Mouse (Mus musculus): ENCODE results near the gene Oxsm. TPM values are rescaled to one million over a fixed set of nuclear protein-coding genes. Genes with fewer than 3 reads are reported as not detected.
A peak's percentile ranks its signal among the peaks of the same experiment; 100 is the strongest.

The Oxsm gene
- polyA plus RNA-seq (2014; fragmentation: Nextera tagmentation; extraction: Ambion mirVana), result 2.3 TPM in 2 replicates

GRCm38 (mm10) chr14:16249171-16249874 lies at the start of gene Oxsm, which contains the start of gene Ngly1:
Oxsm (minus strand) TSS chr14:16249808.
Ngly1 (plus strand) TSS chr14:16249280.
- Histone ChIP-seq H3K4me1 (ENCODE audit: control insufficient read depth in 2 of 2, insufficient read depth in 2 of 2, low read length in 2 of 2) (peaks cover 0 to 13% of the 10 kb centered on the region in 2 experiments; a peak in 3 of 4 replicates), H3K9ac (ENCODE audit: low read length) (peak within 1 kb of the TSS; percentile 95), H3K27me3 (ENCODE audit: control insufficient read depth, insufficient read depth, low read length) (no peaks in the 10 kb centered on the region), H3K4me3 (ENCODE audit: control insufficient read depth in 1 of 2, insufficient read depth in 1 of 2, low read depth in 1 of 2, low read length in 2 of 2) (peak within 1 kb of the TSS; percentile 74 to 98), H3K9me3 (ENCODE audit: control insufficient read depth, low read length) (no peaks in the 10 kb centered on the region), H3K27ac (replicated peaks in 1 of 2; ENCODE audit: control insufficient read depth in 1 of 2, insufficient read depth in 1 of 2, low read depth in 2 of 2, low read length in 2 of 2) (peak within 1 kb of the TSS; percentile 90 to 97), H3K4me2 (ENCODE audit: low read length) (peak within 1 kb of the TSS; percentile 91), H3K36me3 (ENCODE audit: control insufficient read depth, insufficient read depth, low read length) (peaks cover under 1% of the 10 kb centered on the region; the same call in 1 of the 2 replicates)
- under 1% methylated on average over 55 of the region's 65 CpGs for WGBS
- peak; percentile 98 for ATAC-seq (ENCODE audit: insufficient number of reproducible peaks, insufficient read depth, low FRiP score, low read depth)

- WGBS, result 59% methylated on average over 2 of the region's 2 CpGs
- no peak for ATAC-seq (ENCODE audit: insufficient number of reproducible peaks, insufficient read depth, low FRiP score, low read depth)
- peaks cover 38% of the 10 kb centered on the region for H3K36me3 ChIP-seq (ENCODE audit: control insufficient read depth, insufficient read depth, low read length)
- no peak overlapping the region for H3K4me2 ChIP-seq (ENCODE audit: low read length)
- H3K4me1 ChIP-seq (ENCODE audit: control insufficient read depth in 2 of 2, insufficient read depth in 2 of 2, low read length in 2 of 2), result no peaks in the 10 kb centered on the region
- no peak overlapping the region for H3K4me3 ChIP-seq (ENCODE audit: control insufficient read depth in 1 of 2, insufficient read depth in 1 of 2, low read depth in 1 of 2, low read length in 2 of 2)
- H3K9me3 ChIP-seq (ENCODE audit: control insufficient read depth, low read length), result no peaks in the 10 kb centered on the region
- H3K27me3 ChIP-seq (ENCODE audit: control insufficient read depth, insufficient read depth, low read length), result no peaks in the 10 kb centered on the region
- H3K9ac ChIP-seq (ENCODE audit: low read length), result no peak overlapping the region
- H3K27ac ChIP-seq (replicated peaks in 1 of 2; ENCODE audit: control insufficient read depth in 1 of 2, insufficient read depth in 1 of 2, low read depth in 2 of 2, low read length in 2 of 2), result no peak overlapping the region
Measured at GRCm38 (mm10) chr14:16296816-16297468, 47.3 kb upstream of the Oxsm start.

- Histone ChIP-seq H3K9ac (ENCODE audit: low read length) (no peak overlapping the region), H3K9me3 (ENCODE audit: control insufficient read depth, low read length) (no peaks in the 10 kb centered on the region), H3K4me2 (ENCODE audit: low read length) (no peak overlapping the region), H3K4me3 (ENCODE audit: control insufficient read depth in 1 of 2, insufficient read depth in 1 of 2, low read depth in 1 of 2, low read length in 2 of 2) (no peak overlapping the region), H3K27me3 (ENCODE audit: control insufficient read depth, insufficient read depth, low read length) (no peaks in the 10 kb centered on the region), H3K27ac (replicated peaks in 1 of 2; ENCODE audit: control insufficient read depth in 1 of 2, insufficient read depth in 1 of 2, low read depth in 2 of 2, low read length in 2 of 2) (no peak overlapping the region), H3K36me3 (ENCODE audit: control insufficient read depth, insufficient read depth, low read length) (peaks cover 44% of the 10 kb centered on the region), H3K4me1 (ENCODE audit: control insufficient read depth in 2 of 2, insufficient read depth in 2 of 2, low read length in 2 of 2) (no peaks in the 10 kb centered on the region)
- ATAC-seq (ENCODE audit: insufficient number of reproducible peaks, insufficient read depth, low FRiP score, low read depth), result no peak
- 76% methylated on average over 1 of the region's 1 CpGs for WGBS
Measured at GRCm38 (mm10) chr14:16293921-16294320, 44.3 kb upstream of the Oxsm start.

- Histone ChIP-seq H3K4me1 (ENCODE audit: control insufficient read depth in 2 of 2, insufficient read depth in 2 of 2, low read length in 2 of 2) (no peaks in the 10 kb centered on the region), H3K27ac (replicated peaks in 1 of 2; ENCODE audit: control insufficient read depth in 1 of 2, insufficient read depth in 1 of 2, low read depth in 2 of 2, low read length in 2 of 2) (no peak overlapping the region), H3K36me3 (ENCODE audit: control insufficient read depth, insufficient read depth, low read length) (peaks cover 44% of the 10 kb centered on the region), H3K27me3 (ENCODE audit: control insufficient read depth, insufficient read depth, low read length) (no peaks in the 10 kb centered on the region), H3K4me3 (ENCODE audit: control insufficient read depth in 1 of 2, insufficient read depth in 1 of 2, low read depth in 1 of 2, low read length in 2 of 2) (no peak overlapping the region), H3K9ac (ENCODE audit: low read length) (no peak overlapping the region), H3K4me2 (ENCODE audit: low read length) (no peak overlapping the region), H3K9me3 (ENCODE audit: control insufficient read depth, low read length) (no peaks in the 10 kb centered on the region)
- ATAC-seq (ENCODE audit: insufficient number of reproducible peaks, insufficient read depth, low FRiP score, low read depth), result no peak
Measured at GRCm38 (mm10) chr14:16293015-16293414, 43.4 kb upstream of the Oxsm start.

GRCm38 (mm10) chr14:16292371-16292770 lies 42.8 kb upstream of the Oxsm start:
- Histone ChIP-seq H3K27ac (replicated peaks in 1 of 2; ENCODE audit: control insufficient read depth in 1 of 2, insufficient read depth in 1 of 2, low read depth in 2 of 2, low read length in 2 of 2) (no peak overlapping the region), H3K9ac (ENCODE audit: low read length) (no peak overlapping the region), H3K4me3 (ENCODE audit: control insufficient read depth in 1 of 2, insufficient read depth in 1 of 2, low read depth in 1 of 2, low read length in 2 of 2) (no peak overlapping the region), H3K9me3 (ENCODE audit: control insufficient read depth, low read length) (no peaks in the 10 kb centered on the region), H3K27me3 (ENCODE audit: control insufficient read depth, insufficient read depth, low read length) (no peaks in the 10 kb centered on the region), H3K36me3 (ENCODE audit: control insufficient read depth, insufficient read depth, low read length) (peaks cover 44% of the 10 kb centered on the region), H3K4me2 (ENCODE audit: low read length) (no peak overlapping the region), H3K4me1 (ENCODE audit: control insufficient read depth in 2 of 2, insufficient read depth in 2 of 2, low read length in 2 of 2) (no peaks in the 10 kb centered on the region)
- no peak for ATAC-seq (ENCODE audit: insufficient number of reproducible peaks, insufficient read depth, low FRiP score, low read depth)
- 52% methylated on average over 1 of the region's 1 CpGs for WGBS

GRCm38 (mm10) chr14:16283966-16284365 lies 34.4 kb upstream of the Oxsm start:
- H3K36me3 ChIP-seq (ENCODE audit: control insufficient read depth, insufficient read depth, low read length), result peaks cover 14% of the 10 kb centered on the region
- H3K9me3 ChIP-seq (ENCODE audit: control insufficient read depth, low read length), result no peaks in the 10 kb centered on the region
- WGBS, result 82% methylated on average over 4 of the region's 4 CpGs
- no peaks in the 10 kb centered on the region for H3K27me3 ChIP-seq (ENCODE audit: control insufficient read depth, insufficient read depth, low read length)
- H3K27ac ChIP-seq (replicated peaks in 1 of 2; ENCODE audit: control insufficient read depth in 1 of 2, insufficient read depth in 1 of 2, low read depth in 2 of 2, low read length in 2 of 2), result no peak overlapping the region
- no peak overlapping the region for H3K9ac ChIP-seq (ENCODE audit: low read length)
- no peaks in the 10 kb centered on the region for H3K4me1 ChIP-seq (ENCODE audit: control insufficient read depth in 2 of 2, insufficient read depth in 2 of 2, low read length in 2 of 2)
- ATAC-seq (ENCODE audit: insufficient number of reproducible peaks, insufficient read depth, low FRiP score, low read depth), result no peak
- no peak overlapping the region for H3K4me3 ChIP-seq (ENCODE audit: control insufficient read depth in 1 of 2, insufficient read depth in 1 of 2, low read depth in 1 of 2, low read length in 2 of 2)
- no peak overlapping the region for H3K4me2 ChIP-seq (ENCODE audit: low read length)

- no peak overlapping the region for H3K9ac ChIP-seq (ENCODE audit: low read length)
- H3K27me3 ChIP-seq (ENCODE audit: control insufficient read depth, insufficient read depth, low read length), result no peaks in the 10 kb centered on the region
- H3K4me3 ChIP-seq (ENCODE audit: control insufficient read depth in 1 of 2, insufficient read depth in 1 of 2, low read depth in 1 of 2, low read length in 2 of 2), result no peak overlapping the region
- no peak overlapping the region for H3K4me2 ChIP-seq (ENCODE audit: low read length)
- no peaks in the 10 kb centered on the region for H3K4me1 ChIP-seq (ENCODE audit: control insufficient read depth in 2 of 2, insufficient read depth in 2 of 2, low read length in 2 of 2)
- H3K36me3 ChIP-seq (ENCODE audit: control insufficient read depth, insufficient read depth, low read length), result peaks cover 11% of the 10 kb centered on the region
- no peak overlapping the region for H3K27ac ChIP-seq (replicated peaks in 1 of 2; ENCODE audit: control insufficient read depth in 1 of 2, insufficient read depth in 1 of 2, low read depth in 2 of 2, low read length in 2 of 2)
- WGBS, result 80% methylated on average over 4 of the region's 4 CpGs
- no peak for ATAC-seq (ENCODE audit: insufficient number of reproducible peaks, insufficient read depth, low FRiP score, low read depth)
- no peaks in the 10 kb centered on the region for H3K9me3 ChIP-seq (ENCODE audit: control insufficient read depth, low read length)
Measured at GRCm38 (mm10) chr14:16279196-16279595, 29.6 kb upstream of the Oxsm start.

Data from heart, embryonic 14.5 days (tissue).